Mouse (Mus musculus): ENCODE measurements around the gene Dbnl. TPM values are rescaled to one million over a fixed set of nuclear protein-coding genes. Genes with fewer than 3 reads are reported as not detected.
A peak's percentile ranks its signal among the peaks of the same experiment; 100 is the strongest.

Gene Dbnl
- polyA plus RNA-seq, 2 experiments, result 31.3 to 35.9 TPM

GRCm38 (mm10) chr11:5834506-5834905 is 46.2 kb downstream of the Dbnl start:
- Histone ChIP-seq H3K9ac (replicated peaks) (no peak overlapping the region), H3K4me3 (ENCODE audit: insufficient read depth in 1 of 2, low read depth in 2 of 2, low read length in 2 of 2) (no peak overlapping the region), H3K27me3 (ENCODE audit: control insufficient read depth, insufficient read depth, low read length) (no peaks in the 10 kb centered on the region), H3K4me2 (ENCODE audit: low read depth) (no peak overlapping the region), H3K9me3 (ENCODE audit: control insufficient read depth, low read length) (no peaks in the 10 kb centered on the region), H3K4me1 (replicated peaks; ENCODE audit: control insufficient read depth in 2 of 2, insufficient read depth in 2 of 2, low read length in 1 of 2) (peaks cover 4 to 5% of the 10 kb centered on the region in 2 experiments; a peak in 2 of 4 replicates), H3K36me3 (replicated peaks; ENCODE audit: control insufficient read depth, insufficient read depth, low read depth) (no peaks in the 10 kb centered on the region), H3K27ac (no peak overlapping the region)
- DNase-seq (ENCODE audit: low read depth in 3 of 3, low spot score in 3 of 3) (no peak), ATAC-seq (ENCODE audit: insufficient read depth) (no peak)
- WGBS (ENCODE audit: insufficient replicate concordance), result 76% methylated on average over 9 of the region's 9 CpGs
- TF ChIP-seq CTCF (IDR thresholded peaks at IDR 0.05; ENCODE audit: low read depth), result no peak
- TF ChIP-seq EP300 (IDR thresholded peaks at IDR 0.05; ENCODE audit: low read depth), result no peak

- H3K9me3 ChIP-seq (ENCODE audit: control insufficient read depth, low read length), result no peaks in the 10 kb centered on the region
- no peak overlapping the region for H3K4me3 ChIP-seq (ENCODE audit: insufficient read depth in 1 of 2, low read depth in 2 of 2, low read length in 2 of 2)
- no peak overlapping the region for H3K4me2 ChIP-seq (ENCODE audit: low read depth)
- DNase-seq (ENCODE audit: low read depth in 3 of 3, low spot score in 3 of 3) (no peak), ATAC-seq (ENCODE audit: insufficient read depth) (no peak)
- peaks cover 4 to 5% of the 10 kb centered on the region in 2 experiments; a peak in 2 of 4 replicates for H3K4me1 ChIP-seq (replicated peaks; ENCODE audit: control insufficient read depth in 2 of 2, insufficient read depth in 2 of 2, low read length in 1 of 2)
- no peak overlapping the region for H3K9ac ChIP-seq (replicated peaks)
- WGBS (ENCODE audit: insufficient replicate concordance), result 76% methylated on average over 7 of the region's 7 CpGs
- TF ChIP-seq CTCF (IDR thresholded peaks at IDR 0.05; ENCODE audit: low read depth) (no peak), EP300 (IDR thresholded peaks at IDR 0.05; ENCODE audit: low read depth) (no peak)
- H3K36me3 ChIP-seq (replicated peaks; ENCODE audit: control insufficient read depth, insufficient read depth, low read depth), result no peaks in the 10 kb centered on the region
- no peaks in the 10 kb centered on the region for H3K27me3 ChIP-seq (ENCODE audit: control insufficient read depth, insufficient read depth, low read length)
- no peak overlapping the region for H3K27ac ChIP-seq
These were observed 46.8 kb downstream of the Dbnl start for GRCm38 (mm10) chr11:5835057-5835456.

- WGBS (ENCODE audit: insufficient replicate concordance), result 81% methylated on average over 1 of the region's 1 CpGs
- Histone ChIP-seq H3K36me3 (replicated peaks; ENCODE audit: control insufficient read depth, insufficient read depth, low read depth) (no peaks in the 10 kb centered on the region), H3K27ac (no peak overlapping the region), H3K4me1 (replicated peaks; ENCODE audit: control insufficient read depth in 2 of 2, insufficient read depth in 2 of 2, low read length in 1 of 2) (peaks cover 4 to 5% of the 10 kb centered on the region in 2 experiments; a peak in 2 of 4 replicates), H3K4me2 (ENCODE audit: low read depth) (no peak overlapping the region), H3K9me3 (ENCODE audit: control insufficient read depth, low read length) (no peaks in the 10 kb centered on the region), H3K4me3 (ENCODE audit: insufficient read depth in 1 of 2, low read depth in 2 of 2, low read length in 2 of 2) (no peak overlapping the region), H3K9ac (replicated peaks) (no peak overlapping the region), H3K27me3 (ENCODE audit: control insufficient read depth, insufficient read depth, low read length) (no peaks in the 10 kb centered on the region)
- no peak for ATAC-seq (ENCODE audit: insufficient read depth)
- no peak for DNase-seq (ENCODE audit: low read depth in 3 of 3, low spot score in 3 of 3)
- peak; percentile 47 for TF ChIP-seq CTCF (IDR thresholded peaks at IDR 0.05; ENCODE audit: low read depth)
- TF ChIP-seq EP300 (IDR thresholded peaks at IDR 0.05; ENCODE audit: low read depth), result no peak
These were observed 47.8 kb downstream of the Dbnl start for GRCm38 (mm10) chr11:5836126-5836525.

GRCm38 (mm10) chr11:5837251-5838246 is 49.3 kb downstream of the Dbnl start, which contains the start of gene Polm:
Gene Polm, minus strand, starts transcription at chr11:5838016.
- ATAC-seq (ENCODE audit: insufficient read depth), result peak; percentile 93
- TF ChIP-seq EP300 (IDR thresholded peaks at IDR 0.05; ENCODE audit: low read depth) (no peak), CTCF (IDR thresholded peaks at IDR 0.05; ENCODE audit: low read depth) (peak; percentile 88)
- Histone ChIP-seq H3K4me3 (ENCODE audit: insufficient read depth in 1 of 2, low read depth in 2 of 2, low read length in 2 of 2) (peak within 1 kb of the TSS; percentile 78), H3K9ac (replicated peaks) (peak within 1 kb of the TSS; percentile 85), H3K27ac (peak within 1 kb of the TSS; percentile 23), H3K4me2 (ENCODE audit: low read depth) (peak within 1 kb of the TSS; percentile 94), H3K9me3 (ENCODE audit: control insufficient read depth, low read length) (no peaks in the 10 kb centered on the region), H3K36me3 (replicated peaks; ENCODE audit: control insufficient read depth, insufficient read depth, low read depth) (no peaks in the 10 kb centered on the region), H3K4me1 (replicated peaks; ENCODE audit: control insufficient read depth in 2 of 2, insufficient read depth in 2 of 2, low read length in 1 of 2) (peaks cover 4 to 5% of the 10 kb centered on the region in 2 experiments; a peak in 2 of 4 replicates), H3K27me3 (ENCODE audit: control insufficient read depth, insufficient read depth, low read length) (no peaks in the 10 kb centered on the region)
- peak; percentile 85 to 91 (median 87) for DNase-seq (ENCODE audit: low read depth in 3 of 3, low spot score in 3 of 3)
- WGBS (ENCODE audit: insufficient replicate concordance), result under 1% methylated on average over 63 of the region's 63 CpGs

- Histone ChIP-seq H3K4me3 (ENCODE audit: insufficient read depth in 1 of 2, low read depth in 2 of 2, low read length in 2 of 2) (no peak overlapping the region), H3K4me1 (replicated peaks; ENCODE audit: control insufficient read depth in 2 of 2, insufficient read depth in 2 of 2, low read length in 1 of 2) (peaks cover 4 to 5% of the 10 kb centered on the region in 2 experiments; a peak in 2 of 4 replicates), H3K4me2 (ENCODE audit: low read depth) (no peak overlapping the region), H3K9ac (replicated peaks) (no peak overlapping the region), H3K27me3 (ENCODE audit: control insufficient read depth, insufficient read depth, low read length) (no peaks in the 10 kb centered on the region), H3K27ac (no peak overlapping the region), H3K9me3 (ENCODE audit: control insufficient read depth, low read length) (no peaks in the 10 kb centered on the region), H3K36me3 (replicated peaks; ENCODE audit: control insufficient read depth, insufficient read depth, low read depth) (no peaks in the 10 kb centered on the region)
- WGBS (ENCODE audit: insufficient replicate concordance), result 69% methylated on average over 7 of the region's 7 CpGs
- TF ChIP-seq CTCF (IDR thresholded peaks at IDR 0.05; ENCODE audit: low read depth) (no peak), EP300 (IDR thresholded peaks at IDR 0.05; ENCODE audit: low read depth) (no peak)
- no peak for ATAC-seq (ENCODE audit: insufficient read depth)
- DNase-seq (ENCODE audit: low read depth in 3 of 3, low spot score in 3 of 3), result no peak
These were observed 52.1 kb downstream of the Dbnl start for GRCm38 (mm10) chr11:5840346-5840745.
